Mouse (Mus musculus): ENCODE results near the gene Copb2. TPM values are rescaled to one million over a fixed set of nuclear protein-coding genes. Genes with fewer than 3 reads are reported as not detected.

Copb2 gene
- polyA plus RNA-seq (2017; shearing (Covaris generic)): 100 to 1,000 TPM; 104 to 131 TPM

DNA sequence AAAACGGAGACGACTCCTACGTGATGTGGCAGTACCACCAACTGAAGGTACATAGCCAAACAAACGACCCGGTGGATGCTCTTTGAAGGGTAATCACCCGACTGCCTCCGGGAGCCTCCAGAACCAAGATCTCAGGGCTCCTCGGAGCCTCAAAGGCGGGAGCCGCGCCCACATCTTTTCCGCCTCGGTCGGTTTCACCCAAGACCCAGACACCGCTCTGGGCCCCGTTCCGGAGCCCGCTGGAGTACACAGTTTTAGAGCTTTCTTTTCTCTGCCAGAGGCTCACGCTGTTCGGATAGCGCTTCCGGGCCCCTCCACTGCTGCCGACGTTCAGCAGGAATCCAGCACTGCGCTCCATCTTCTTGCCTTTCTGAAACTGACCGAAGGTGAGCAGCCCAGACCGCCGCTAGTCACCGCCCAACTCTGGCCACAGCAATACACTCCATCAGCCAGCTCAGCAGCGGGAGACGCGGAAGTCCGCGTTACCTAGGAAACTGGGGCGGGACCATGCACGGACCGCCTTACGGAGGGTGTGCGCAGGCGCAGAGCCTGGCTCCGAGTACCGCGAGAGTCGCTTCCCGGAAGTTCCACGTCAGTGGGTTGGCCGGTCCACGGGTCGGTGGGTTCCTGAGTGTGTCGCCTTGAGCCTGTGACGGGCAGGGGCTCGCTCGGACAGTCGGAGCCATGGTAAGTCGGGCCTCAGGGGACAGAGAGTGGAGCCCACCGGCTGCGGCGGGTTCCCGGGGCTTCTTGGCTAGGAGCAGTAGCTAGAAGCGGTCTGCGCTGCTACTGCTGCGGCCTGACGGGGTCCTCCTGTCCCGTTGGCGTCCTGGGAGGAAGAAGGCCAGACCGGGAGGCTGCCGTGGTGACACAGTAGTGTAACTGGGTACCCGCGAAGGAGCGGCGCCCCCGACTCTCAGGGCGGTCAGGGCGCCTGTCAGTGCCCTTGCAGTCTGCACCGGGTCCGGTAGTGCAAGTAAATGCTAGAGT lies at the start of gene Copb2:
Gene Copb2, plus strand, starts transcription at position 585 of the 990 bp plus-strand sequence.

GRCm38 (mm10) chr9:98601156-98601836 lies 37.8 kb downstream of the Copb2 start, which contains the start of gene Mrps22:
Gene Mrps22, minus strand, starts transcription at chr9:98601660.

Other genes starting within 250 kb of the Copb2 start
- gene Rbp1, start 140.8 kb upstream of the Copb2 start, polyA plus RNA-seq (2017; shearing (Covaris generic)): not detected
- under 1 TPM in 1 of 2 experiments, not detected in 1; 0.39 TPM for gene Rbp2, start 77.6 kb upstream of the Copb2 start, polyA plus RNA-seq (2017; shearing (Covaris generic))
- gene Mrps22, start 37.9 kb downstream of the Copb2 start, polyA plus RNA-seq (2017; shearing (Covaris generic)): 10 to 100 TPM; 27.9 to 30.7 TPM

Measured in activated CD4-positive, CD25-positive, alpha-beta regulatory T cell (primary cell).